Mouse (Mus musculus): ENCODE results near the gene Mme.

Gene Mme

DNA sequence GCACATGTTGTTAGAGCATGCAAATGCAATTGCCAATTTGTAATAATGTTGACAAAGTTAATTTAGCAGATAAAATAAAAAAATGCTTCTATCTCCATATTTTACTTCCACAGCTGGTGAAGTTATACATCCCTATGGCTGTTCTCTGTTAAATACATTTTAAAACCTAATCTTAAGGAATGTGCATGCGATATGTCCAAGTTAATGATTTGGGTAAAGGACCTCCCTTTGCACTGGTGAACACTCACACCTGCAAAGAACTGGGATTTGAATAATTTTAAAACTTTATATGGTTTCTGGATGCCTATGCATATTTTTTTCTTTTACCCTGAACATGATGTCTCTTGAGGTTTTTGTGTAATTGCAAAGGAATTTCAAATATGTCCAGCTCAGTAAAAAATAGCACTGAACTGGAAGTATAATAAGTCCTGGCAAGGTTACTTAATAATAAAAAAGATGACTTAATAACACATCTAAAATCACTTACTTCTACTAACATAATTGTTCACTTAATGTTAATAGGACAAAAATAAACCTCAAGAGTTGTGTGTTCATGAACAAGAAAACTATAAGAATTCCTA lies 110.4 kb downstream of the Mme start:
- DNase-seq = no peak

DNA sequence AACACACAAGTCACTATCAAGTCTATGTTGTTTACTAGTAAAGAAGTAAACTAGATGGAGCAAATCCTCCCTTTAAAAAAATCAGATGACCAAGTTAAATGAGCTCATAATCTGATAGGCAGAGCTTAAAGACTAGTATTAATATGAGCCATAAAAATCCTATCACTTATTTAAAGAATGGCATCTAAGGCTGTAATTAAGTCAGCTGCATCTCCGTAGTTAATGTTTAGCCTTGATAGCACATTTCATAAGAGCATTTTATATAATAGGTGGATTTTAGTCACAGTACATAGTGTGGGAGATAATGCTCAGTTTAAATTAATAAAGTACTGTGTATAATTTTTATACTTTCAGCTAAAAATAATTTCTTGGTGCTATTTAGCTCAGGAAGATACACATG lies 118.2 kb downstream of the Mme start:
- no peak for DNase-seq

DNA sequence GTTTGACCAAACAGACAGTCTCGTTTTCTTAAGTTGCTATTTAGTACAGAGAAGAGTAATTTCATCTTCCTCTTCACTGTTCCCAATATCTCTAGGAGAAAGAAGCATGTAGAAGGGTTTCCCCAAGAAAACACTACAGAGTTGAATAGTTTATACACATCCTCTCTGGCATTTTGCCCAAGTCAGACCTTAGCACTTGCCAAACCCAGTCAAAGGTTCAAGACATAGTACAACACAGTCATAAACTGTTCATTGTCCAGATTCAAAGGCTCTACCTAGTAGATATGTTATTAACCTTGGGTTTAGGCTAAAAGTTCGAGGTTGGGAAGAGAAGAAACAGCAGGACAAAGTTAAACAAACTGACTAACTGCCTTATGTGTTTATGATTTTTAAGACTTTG lies 143.7 kb downstream of the Mme start:
- no peak for DNase-seq

DNA sequence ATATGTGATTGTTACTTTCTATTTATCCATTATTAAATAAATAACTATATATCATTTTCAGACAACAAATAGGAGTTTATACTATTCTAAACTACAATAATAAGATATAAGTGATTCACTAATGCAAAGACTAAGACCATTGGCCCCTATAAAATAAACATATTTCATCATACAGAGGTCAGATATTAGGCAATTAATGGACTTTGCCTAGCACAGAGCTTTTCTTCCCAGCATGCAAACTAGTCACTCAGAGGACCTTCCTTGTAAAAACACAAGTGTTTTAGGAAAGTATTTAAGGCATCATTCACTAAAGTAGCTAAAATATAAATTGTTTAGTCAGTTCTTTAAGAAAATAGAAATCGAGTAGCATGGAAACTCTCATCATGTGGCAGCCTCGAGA lies 149.4 kb downstream of the Mme start:
- no peak for DNase-seq

GRCm38 (mm10) chr3:63391348-63391747 lies 150.0 kb downstream of the Mme start:
- DNase-seq = no peak

DNA sequence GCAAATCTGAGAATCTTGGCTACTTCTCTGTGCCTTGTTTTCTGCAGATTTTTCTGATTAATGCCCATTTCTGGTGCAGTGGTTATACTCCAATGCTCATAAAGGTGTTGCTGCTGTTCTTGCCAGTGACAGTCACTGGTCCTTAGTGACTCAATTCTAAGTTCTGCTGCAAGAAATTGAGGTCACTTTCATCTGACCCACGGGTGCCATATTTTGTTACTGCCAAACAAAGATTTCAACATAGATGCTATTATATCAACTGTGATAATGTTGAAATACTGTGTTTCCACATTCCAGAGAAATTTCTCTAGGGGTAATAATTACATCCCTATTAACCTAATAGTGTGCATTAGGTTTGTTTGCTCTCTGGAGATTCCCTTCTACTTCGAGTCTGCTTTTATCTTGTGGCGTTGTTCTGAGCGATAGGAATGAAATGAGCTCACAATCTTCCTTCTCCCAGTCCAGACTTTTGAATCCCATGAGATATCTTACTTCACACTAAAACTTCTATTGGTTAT lies 153.1 kb downstream of the Mme start:
- DNase-seq = no peak

- DNase-seq = no peak
These were observed 156.8 kb downstream of the Mme start for GRCm38 (mm10) chr3:63398171-63398570.

GRCm38 (mm10) chr3:63406438-63406837 lies 165.1 kb downstream of the Mme start:
- peak; percentile 98 for DNase-seq

GRCm38 (mm10) chr3:63411006-63411405 lies 169.7 kb downstream of the Mme start:
- no peak for DNase-seq

- no peak for DNase-seq
These were observed 171.0 kb downstream of the Mme start for GRCm38 (mm10) chr3:63412220-63412937.

DNA sequence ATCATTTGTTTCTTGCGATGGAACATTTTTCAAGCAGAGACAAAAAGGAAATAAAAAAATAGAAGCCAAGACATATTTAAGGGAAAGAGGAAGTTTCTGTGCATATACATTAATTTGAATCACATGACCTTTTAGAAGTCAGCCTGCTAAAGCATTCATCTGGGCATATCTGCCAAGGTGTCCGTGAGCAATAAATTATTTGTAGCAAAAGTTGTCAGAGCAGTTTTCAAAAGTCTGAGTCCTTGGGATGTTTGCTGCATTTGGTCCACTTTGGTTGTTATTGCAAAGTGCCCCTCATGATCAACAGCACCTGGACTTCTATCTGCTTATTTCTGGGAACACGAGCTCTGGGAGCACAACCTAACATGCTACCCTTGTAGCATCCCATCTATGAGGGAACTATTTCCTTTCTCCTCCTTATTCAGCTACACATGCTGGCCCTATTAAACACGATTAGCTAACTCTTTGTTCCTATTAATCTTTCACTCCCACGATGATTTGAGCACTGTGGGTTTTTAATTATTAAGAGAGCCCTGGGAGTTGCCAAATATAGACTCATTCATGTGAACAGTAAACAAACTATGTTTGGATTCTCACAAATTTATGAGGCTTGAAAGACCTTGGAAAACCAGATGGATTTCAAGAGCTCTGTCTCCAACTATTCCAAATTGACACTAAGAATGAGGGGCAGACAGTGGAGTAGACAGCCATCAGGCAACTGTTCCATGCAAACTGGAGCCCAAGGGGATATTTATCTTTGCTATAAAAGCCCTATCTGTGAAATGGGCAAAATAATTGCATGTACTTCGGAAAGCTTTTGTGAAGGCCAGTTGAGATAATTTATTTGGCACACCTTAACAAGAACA lies 171.9 kb downstream of the Mme start:
- DNase-seq = no peak

GRCm38 (mm10) chr3:63417284-63417683 lies 175.9 kb downstream of the Mme start:
- DNase-seq = peak; percentile 94

DNA sequence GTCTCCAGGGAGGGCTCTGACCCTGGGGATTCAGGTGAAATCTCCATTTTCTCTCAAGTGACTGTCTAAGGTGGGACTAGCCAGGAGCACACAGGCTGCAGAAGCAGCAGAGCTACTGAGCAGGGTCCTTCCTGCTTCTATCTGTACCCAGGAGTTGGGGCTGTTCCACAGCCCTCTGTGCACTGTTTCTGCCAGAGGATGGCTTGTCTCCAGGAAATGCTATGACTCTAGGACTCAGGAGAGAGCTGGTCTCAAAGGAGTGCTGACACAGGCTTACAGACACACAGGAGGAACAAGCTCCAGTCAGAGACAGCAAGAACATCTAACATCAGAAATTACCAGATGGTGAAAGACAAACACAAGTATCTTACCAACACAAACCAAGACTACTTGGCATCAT lies 176.4 kb downstream of the Mme start:
- peak; percentile 91 for DNase-seq

DNA sequence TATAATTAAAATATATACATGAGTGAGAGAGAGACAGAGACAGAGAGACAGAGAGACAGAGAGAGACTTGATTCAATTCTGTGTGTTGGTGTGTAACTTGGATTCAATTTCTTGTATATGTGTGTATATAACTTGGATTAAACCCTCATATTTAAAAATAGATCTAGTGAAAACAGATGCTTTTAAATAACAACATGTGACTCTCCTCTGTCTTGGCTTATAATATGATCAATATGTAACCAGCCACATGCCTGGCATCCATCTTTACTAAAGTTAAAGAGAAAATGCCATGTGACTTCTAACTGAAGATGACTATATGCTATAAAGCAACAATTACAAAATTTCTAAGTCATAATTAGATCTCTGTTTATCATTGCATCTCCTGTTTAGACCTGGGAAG lies 182.2 kb downstream of the Mme start:
- no peak for DNase-seq
